Mouse (Mus musculus): ENCODE measurements around the gene 0610009B22Rik.
A peak's percentile ranks its signal among the peaks of the same experiment; 100 is the strongest.

Gene 0610009B22Rik

DNA sequence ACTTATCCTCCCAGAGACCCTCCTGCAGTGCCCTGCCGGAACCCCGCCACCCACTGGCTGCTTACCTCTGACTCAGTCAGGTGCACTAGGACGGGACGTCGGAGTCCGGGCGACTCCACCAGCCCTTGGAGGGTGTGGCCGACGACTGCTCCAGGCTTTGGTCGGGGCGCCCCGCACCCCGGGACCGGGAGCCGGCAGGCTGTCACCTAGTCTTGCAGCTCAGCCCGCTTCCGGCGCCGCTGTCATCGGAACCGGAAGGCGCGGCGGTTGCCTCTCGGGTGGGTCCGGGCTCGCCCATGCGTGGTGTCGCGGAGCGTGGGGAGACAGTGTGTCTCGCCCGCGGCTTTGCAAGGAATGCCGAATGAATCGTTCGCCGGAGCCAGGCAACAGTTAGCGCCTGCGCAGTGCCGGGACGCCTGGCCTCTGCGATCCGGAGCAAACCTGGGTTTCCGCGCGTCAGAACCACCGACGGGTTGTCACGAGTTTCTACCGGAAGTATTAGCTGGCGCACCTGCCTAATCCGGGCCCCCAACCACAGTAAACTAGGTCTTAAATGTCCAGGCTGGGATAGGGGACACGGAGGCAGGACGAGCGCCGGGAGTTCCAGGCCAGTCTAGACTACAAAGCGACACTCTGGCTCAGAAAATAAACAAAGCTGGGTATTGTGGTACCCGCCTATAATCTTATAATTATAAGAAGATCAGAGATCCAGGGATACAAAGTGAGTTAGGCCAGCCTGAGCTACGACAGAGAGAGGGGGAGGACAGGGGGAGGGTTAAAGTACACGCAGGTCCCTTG, 53.0 kb downstream of the 0610009B22Rik start, which contains the start of gene Rmnd5b:
Rmnd5b (minus strand) TSS at position 372 of the 798 bp plus-strand sequence.
- peak; percentile 97 for DNase-seq (ENCODE audit: low read depth, low spot score)

Measured in brain, adult 2 months (tissue).